Mouse (Mus musculus) kidney, adult 18-20 months (tissue): ENCODE results near the gene Stk24.

ENCODE experiments used
- DNase-seq: peaks from one replicate; pipeline ENCODE4 v3.0.0; 2021

The Stk24 gene

GRCm38 (mm10) chr14:121310325-121311080 lies 69.3 kb downstream of the Stk24 start:
- DNase-seq: no peak

DNA sequence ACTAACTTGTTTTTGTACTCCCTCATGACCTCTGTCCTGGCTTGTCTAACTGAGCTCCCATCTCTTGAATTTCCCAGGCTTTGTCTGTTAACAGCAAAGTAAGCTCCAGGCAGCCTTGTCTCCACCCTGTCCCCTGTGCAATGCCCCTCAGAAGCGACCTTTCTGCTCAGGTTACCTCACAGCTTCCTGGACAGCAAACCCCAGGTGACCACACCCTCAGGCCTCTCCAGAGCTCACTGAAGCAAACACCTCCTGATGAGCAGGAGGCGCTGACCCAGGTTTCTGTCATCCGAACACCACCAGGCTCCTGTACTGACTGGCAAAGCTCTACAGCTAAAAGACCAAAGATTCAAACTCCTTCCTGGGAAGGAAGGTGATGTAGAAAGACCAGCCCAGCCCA lies 69.9 kb downstream of the Stk24 start:
- no peak for DNase-seq

DNA sequence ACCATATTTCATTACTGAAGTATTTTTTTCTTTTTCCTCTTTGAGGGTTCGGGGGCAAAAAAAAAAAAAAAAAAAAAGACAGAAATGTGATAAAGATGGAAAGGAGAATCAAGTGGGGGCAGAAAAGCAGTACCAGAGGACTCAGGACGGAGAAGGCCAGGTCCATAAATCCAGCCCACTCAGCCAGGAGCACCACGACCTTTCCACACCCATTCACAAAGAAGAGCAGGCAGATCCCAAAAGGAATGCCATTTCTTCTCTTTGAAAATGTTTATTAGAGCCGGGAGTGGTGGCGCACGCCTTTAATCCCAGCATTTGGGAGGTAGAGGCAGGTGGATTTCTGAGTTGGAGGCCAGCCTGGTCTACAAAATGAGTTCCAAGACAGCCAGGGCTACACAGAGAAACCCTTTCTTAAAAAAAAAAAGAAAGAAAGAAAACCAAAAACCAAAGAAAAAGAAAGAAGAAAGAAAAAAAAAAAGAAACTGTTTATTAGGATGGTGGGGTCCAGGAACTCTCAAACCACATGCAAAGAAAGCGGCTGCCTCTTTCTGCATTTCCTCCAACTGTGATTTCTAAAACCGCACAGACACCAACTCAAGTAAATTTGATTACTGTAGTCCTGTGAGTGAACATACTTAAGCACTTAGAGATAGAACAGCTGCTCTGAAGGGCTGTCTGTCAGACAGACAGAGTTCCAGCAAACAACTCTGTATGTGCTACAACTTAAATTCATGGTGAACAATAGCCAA lies 74.3 kb downstream of the Stk24 start:
- DNase-seq: no peak

DNA sequence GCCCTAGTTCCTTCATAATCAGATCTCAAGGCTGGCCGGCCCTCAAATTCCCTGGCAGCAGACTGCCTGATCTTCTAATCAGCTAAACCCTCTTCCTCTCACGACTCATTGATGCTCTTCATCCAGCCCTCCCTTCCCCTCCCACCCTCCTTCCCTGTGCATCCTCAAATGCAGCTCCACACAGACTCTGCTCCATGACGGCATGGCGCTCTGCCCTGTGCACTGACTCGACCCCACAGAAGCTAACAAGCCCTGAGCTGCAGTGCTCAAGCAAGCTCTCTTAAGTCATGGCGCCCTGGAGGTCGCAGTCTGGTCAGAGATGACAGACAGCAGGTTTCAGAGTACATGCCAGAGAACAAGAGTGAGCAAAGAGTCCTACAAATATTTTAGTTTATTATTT lies 75.3 kb downstream of the Stk24 start:
- DNase-seq: no peak

GRCm38 (mm10) chr14:121299093-121299492 lies 80.7 kb downstream of the Stk24 start:
- no peak for DNase-seq

DNA sequence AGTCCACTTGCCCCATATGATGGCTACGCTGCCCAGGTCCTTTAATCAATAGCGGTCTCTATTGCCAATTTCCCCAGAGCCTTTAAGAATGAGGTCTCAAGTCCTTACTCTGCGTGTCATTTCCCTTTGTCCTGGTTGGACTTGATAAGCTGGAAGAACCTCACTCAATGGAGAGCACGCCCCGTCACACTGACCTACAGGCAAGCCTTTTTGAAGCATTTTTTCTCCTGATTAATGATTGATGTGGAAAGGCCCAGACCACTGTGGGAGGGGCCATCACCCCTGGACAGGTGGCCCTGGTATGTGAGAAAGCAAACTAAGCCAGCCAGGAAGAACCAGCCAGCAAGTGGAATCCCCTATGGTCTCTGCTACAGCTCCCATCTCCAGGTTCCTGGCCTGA lies 81.3 kb downstream of the Stk24 start:
- peak; percentile 70 for DNase-seq

DNA sequence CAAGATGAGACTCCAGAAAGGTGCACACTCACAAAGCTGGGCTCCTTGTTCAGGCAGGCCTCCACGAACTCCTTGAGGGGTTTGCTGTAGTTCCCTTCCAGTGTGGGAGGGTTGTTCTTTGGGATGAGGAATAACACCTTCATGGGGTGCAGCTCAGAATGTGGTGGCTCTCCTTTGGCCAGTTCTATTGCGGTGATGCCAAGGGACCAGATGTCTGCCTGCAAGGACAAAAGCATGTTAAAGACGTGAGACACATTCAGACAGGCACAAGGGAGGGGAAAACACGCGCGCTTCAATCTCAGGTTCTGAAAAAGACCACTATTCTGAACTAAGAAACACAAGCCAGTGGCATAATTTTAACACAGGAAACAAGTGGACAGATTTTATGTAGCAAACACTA lies 82.7 kb downstream of the Stk24 start:
- DNase-seq: no peak

DNA sequence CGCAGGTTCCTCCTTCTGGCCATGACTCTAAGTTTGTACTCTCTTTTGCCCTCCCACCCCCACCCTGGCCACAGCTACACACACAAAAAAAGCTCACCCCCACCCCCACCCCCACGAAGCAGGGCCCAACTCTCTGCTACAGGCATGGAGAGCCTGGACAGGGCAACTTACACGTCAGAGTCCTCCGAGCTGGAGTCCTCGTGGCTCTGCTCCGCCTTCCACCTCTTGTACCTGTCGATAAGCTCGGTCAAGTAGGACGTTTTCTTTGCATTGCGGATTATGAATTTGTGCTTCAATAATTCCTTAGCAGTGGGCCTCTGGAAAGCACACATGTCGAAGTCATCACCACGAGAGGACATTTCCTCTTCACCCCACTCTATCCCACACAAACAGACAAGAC lies 85.3 kb downstream of the Stk24 start:
- DNase-seq: no peak

GRCm38 (mm10) chr14:121292391-121292790 lies 87.4 kb downstream of the Stk24 start:
- DNase-seq: no peak

GRCm38 (mm10) chr14:121291881-121292280 lies 87.9 kb downstream of the Stk24 start:
- no peak for DNase-seq

DNA sequence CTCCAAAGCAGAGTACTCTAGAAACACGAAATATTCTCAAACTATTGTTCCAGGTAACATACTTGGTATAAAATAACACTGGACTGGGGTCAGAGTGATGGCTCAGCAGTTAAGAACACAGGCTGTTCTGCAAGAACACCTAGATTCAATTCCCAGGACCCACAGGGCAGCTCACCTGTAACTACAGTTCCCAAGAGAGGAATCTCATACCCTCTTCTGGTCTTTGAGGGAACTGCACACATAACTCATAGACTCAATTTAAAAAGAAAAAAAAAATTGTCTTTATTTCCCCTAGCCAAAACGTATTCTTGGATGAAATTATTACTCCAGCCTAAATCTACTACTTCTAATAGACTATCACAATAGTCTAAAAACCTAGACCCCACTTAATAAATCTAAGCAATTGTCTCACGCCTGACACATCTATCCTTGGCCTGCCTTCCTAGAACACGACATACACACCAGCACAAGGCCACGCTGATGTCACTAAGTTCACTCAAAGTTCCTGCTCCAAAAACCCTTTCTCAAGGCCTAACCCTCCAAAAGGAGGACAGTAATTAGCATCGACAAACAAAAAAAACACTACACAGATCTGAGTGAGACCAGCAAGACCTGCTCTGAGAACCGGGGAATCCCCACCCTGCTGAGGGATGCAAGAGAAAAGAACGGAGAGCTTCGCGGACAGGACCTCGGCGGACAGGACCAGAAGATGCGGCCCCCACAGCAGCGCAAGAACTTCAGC lies 94.3 kb downstream of the Stk24 start:
- DNase-seq: no peak

- no peak for DNase-seq
Observed at GRCm38 (mm10) chr14:121281336-121281710, 98.5 kb downstream of the Stk24 start.

DNA sequence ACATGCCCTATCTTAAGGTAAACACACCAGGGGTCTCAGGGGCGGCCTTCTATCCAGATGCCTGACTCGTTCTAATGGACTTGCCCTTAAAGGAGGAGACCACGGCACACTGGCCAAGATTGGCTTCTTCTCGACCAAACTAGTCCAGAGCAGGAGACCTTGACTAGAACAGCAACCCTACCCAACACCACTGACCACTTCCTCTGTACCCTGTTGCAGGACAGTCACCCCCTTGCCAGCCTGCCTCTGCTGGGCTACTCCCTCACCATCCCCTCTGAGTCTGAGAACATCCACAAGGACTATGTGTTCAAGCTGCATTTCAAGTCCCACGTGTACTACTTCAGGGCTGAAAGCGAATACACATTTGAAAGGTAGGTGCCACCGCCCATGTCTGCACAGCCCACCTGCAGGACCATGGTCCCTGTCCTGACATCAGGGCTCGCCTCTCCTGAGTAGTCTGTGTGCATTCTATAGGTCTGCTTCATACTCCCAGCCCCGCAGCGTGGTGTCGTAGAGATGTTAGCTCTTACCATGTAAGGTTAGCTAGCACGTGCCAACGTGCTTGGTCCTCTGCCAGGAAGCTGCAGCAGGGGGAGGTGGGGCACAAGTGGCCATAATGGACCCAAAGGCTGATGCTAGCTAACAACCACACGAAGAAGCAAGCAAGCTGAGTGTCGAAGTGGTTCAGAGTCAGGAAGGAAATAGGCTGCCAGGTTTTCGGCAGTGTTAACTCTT lies 99.0 kb downstream of the Stk24 start:
- peak; percentile 40 for DNase-seq

GRCm38 (mm10) chr14:121279106-121279505 lies 100.7 kb downstream of the Stk24 start:
- DNase-seq: peak; percentile 84

DNA sequence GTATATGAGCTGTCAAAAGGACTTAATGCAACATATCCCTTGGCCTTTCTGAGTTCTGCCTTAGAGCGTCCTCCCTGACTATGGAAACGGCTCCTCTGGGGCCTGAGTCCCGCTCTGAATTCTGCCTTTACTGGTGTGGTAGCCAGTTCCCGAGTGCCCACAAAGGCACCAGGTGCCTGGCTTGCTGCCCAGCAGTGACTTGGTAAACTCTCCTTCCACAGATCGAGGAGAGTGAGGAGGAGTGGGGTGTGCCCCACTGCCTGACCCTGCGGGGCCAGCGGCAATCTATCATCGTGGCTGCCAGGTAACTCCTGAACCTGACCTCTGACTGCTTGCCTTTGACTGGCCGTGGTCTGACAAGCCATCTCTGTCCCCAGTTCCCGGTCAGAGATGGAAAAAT lies 103.8 kb downstream of the Stk24 start:
- no peak for DNase-seq

- DNase-seq: no peak
Observed at GRCm38 (mm10) chr14:121274985-121275384, 104.8 kb downstream of the Stk24 start.

DNA sequence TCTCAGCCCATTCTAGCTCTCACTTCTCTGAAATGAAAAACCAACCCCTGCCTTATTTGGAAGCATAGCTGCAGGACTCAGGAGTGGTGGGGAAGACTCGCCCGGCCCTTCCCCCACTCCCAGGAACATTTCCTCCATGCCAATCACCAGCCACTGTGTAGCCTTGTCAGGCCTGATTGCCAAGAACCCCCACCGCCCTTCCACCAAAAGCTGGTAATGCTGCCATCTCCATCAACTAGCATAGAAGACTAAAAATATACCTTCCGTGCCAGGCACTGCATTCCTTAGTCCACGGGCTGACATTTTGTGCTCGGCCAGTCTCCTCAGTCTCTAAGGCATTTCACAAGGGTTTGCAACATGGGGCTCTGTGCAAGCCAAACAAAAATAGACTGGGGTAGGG lies 109.3 kb downstream of the Stk24 start:
- no peak for DNase-seq

DNA sequence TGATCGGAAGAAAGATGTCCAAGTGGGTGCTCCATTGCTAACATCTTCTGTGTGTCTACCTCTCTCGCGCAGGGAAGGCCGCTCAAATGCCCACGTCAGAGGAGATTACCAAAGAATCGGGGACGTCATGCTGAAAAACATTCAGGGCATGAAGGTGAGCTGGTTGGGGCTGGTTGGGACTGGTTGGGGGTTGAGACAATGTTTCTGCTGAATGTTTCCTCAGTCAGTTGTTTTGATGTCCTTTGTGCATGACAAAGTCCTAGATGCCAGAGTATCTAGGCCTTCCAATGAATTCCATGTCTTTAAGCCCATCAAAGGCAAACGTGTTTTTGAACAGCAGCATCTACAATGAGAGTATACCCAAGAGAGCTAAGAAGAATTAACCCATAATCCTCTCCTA lies 112.0 kb downstream of the Stk24 start:
- no peak for DNase-seq

- no peak for DNase-seq
Observed at GRCm38 (mm10) chr14:121264453-121264852, 115.4 kb downstream of the Stk24 start.

- no peak for DNase-seq
Observed at GRCm38 (mm10) chr14:121263912-121264311, 115.9 kb downstream of the Stk24 start.

DNA sequence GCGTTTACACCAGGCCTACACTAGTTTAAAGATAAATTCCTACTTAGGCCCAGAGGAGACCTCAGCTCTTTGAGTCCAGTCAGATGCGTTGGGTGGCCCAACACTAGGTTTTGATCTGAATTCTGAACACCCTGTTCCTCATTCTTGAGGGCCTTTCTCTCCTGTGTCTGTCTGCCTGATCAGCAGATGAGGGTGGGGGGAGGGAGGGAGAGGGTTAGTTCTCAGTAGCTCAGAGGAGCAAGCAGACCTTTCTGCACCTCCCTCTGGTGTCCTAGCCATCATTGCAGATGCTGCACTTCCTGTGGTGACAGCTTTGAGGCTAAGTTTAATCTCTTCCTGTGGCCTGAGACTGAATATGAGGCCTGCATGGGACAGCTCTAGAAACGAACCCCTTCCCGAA lies 117.2 kb downstream of the Stk24 start:
- DNase-seq: no peak

GRCm38 (mm10) chr14:121261229-121261879 lies 118.5 kb downstream of the Stk24 start:
- DNase-seq: no peak

DNA sequence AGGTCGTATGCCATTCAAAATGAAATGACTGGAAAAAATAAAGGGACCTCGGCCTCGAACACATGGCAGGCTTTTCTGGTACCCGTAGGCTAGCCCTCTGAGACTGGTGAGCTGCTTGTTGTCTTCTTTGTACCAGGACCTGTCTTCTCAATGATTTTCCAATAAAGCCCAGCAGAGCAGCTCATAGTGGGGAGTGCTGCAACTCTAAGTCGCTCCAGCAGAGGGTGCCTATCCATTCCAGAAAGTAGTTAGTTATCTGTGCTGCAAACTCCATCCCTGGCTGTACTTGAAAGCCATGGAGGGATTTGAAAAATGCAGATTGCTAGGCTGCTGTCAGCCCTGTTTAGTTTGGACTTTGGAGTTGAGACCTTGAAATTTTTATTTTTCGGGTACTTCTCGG lies 120.0 kb downstream of the Stk24 start:
- DNase-seq: peak; percentile 59
